Mouse (Mus musculus) layer of hippocampus, postnatal 36 days (tissue): ENCODE measurements around the gene Mdk. TPM values are rescaled to one million over a fixed set of nuclear protein-coding genes. Genes with fewer than 3 reads are reported as not detected.

Experiments used
- DNase-seq, 2 experiments: peaks; one replicate each; pipeline ENCODE4 v3.0.0; 2022
- total RNA-seq, 2 experiments: library from RNA; stranded (reverse); gene quantifications; 2 replicates each; pipeline ENCODE4 v1.2.3; 2021

Mdk gene
- total RNA-seq = 10 to 100 TPM; 25.4 to 29.4 TPM

GRCm38 (mm10) chr2:91932160-91932711 is at the start of gene Mdk:
Gene Mdk (minus strand): TSS chr2:91932297.
- no peak for DNase-seq

- no peak for DNase-seq
These were observed 48.7 kb upstream of the Mdk start for GRCm38 (mm10) chr2:91980830-91981229.

GRCm38 (mm10) chr2:91980245-91980644 is 48.1 kb upstream of the Mdk start:
- DNase-seq = no peak

- DNase-seq = no peak
These were observed 46.5 kb upstream of the Mdk start for GRCm38 (mm10) chr2:91978547-91978946.

- DNase-seq = no peak
These were observed 45.9 kb upstream of the Mdk start for GRCm38 (mm10) chr2:91977960-91978359.

GRCm38 (mm10) chr2:91975581-91976541 is 43.8 kb upstream of the Mdk start, which contains the start of gene Dgkz:
Gene Dgkz (minus strand): TSS chr2:91975864.
- DNase-seq = no peak

GRCm38 (mm10) chr2:91973416-91974135 is 41.5 kb upstream of the Mdk start:
- no peak for DNase-seq

- no peak for DNase-seq
These were observed 40.0 kb upstream of the Mdk start for GRCm38 (mm10) chr2:91972121-91972566.

GRCm38 (mm10) chr2:91971231-91972097 is 39.4 kb upstream of the Mdk start:
- DNase-seq = peak in 1 of 2 experiments; percentile 63

GRCm38 (mm10) chr2:91967962-91968361 is 35.9 kb upstream of the Mdk start:
- DNase-seq = no peak

GRCm38 (mm10) chr2:91966367-91966766 is 34.3 kb upstream of the Mdk start:
- no peak for DNase-seq

GRCm38 (mm10) chr2:91965417-91965816 is 33.3 kb upstream of the Mdk start:
- no peak for DNase-seq

GRCm38 (mm10) chr2:91964610-91965204 is 32.6 kb upstream of the Mdk start:
- no peak for DNase-seq

GRCm38 (mm10) chr2:91963443-91963932 is 31.4 kb upstream of the Mdk start:
- DNase-seq = peak; percentile 94 to 95

- DNase-seq = no peak
These were observed 30.8 kb upstream of the Mdk start for GRCm38 (mm10) chr2:91962864-91963401.

GRCm38 (mm10) chr2:91961901-91962761 is 30.0 kb upstream of the Mdk start:
- no peak for DNase-seq

GRCm38 (mm10) chr2:91960459-91960858 is 28.4 kb upstream of the Mdk start:
- DNase-seq = no peak

- no peak for DNase-seq
These were observed 27.7 kb upstream of the Mdk start for GRCm38 (mm10) chr2:91959544-91960410.
